Mouse (Mus musculus) brain, embryonic 14.5 days (tissue): ENCODE measurements around the gene Actr2. TPM values are rescaled to one million over a fixed set of nuclear protein-coding genes. Genes with fewer than 3 reads are reported as not detected.
A peak's percentile ranks its signal among the peaks of the same experiment; 100 is the strongest.
"Not testable (repeated sequence)": the region's sequence is repeated elsewhere in the genome, so short reads cannot be mapped to it uniquely, and the experiment has no call there.

Experiments
- DNase-seq: peaks from one replicate; pipeline ENCODE4 v3.0.0-alpha.2; 2011; ENCODE audit warnings: low read depth
- CTCF ChIP-seq: fragments of 200-500 bp; IDR thresholded peaks from 2 replicates; pipeline ENCODE4 v1.5.1; 2012; ENCODE audit warnings: inconsistent platforms, mild to moderate bottlenecking, moderate library complexity, borderline replicate concordance; ENCODE audit not compliant: insufficient read depth, insufficient read length; ENCODE audit errors: extremely low read depth
- POLR2A ChIP-seq: fragments of 200-500 bp; IDR thresholded peaks from 2 replicates; pipeline ENCODE4 v1.6.1; 2012; ENCODE audit warnings: mild to moderate bottlenecking, inconsistent platforms, borderline replicate concordance; ENCODE audit not compliant: poor library complexity, insufficient read depth, insufficient read length, severe bottlenecking; ENCODE audit errors: extremely low read depth
- polyA plus RNA-seq: library from polyadenylated mRNA; depleted of rRNA; stranded (reverse); fragments of >200 nt; gene quantifications from 2 replicates; pipeline ENCODE4 v1.2.3, GENCODE M21; 2012

The Actr2 gene
- polyA plus RNA-seq, 1 experiment = 113 TPM

GRCm38 (mm10) chr11:20034337-20034947, 78.3 kb downstream of the Actr2 start:
- DNase-seq = no peak
- TF ChIP-seq POLR2A = no peak
- no peak for TF ChIP-seq CTCF

GRCm38 (mm10) chr11:20033541-20034160, 79.1 kb downstream of the Actr2 start:
- no peak for DNase-seq
- no peak for TF ChIP-seq POLR2A
- no peak for TF ChIP-seq CTCF

GRCm38 (mm10) chr11:20031536-20031935, 81.2 kb downstream of the Actr2 start:
- peak; percentile 30 for DNase-seq
- TF ChIP-seq POLR2A (no peak), CTCF (peak; percentile 51; the same call in 1 of the 2 replicates)

- not testable (repeated sequence) for DNase-seq
These were observed 81.7 kb downstream of the Actr2 start for GRCm38 (mm10) chr11:20030973-20031372.

- DNase-seq = no peak
- TF ChIP-seq POLR2A (no peak), CTCF (no peak)
These were observed 83.7 kb downstream of the Actr2 start for GRCm38 (mm10) chr11:20029014-20029413.

- no peak for TF ChIP-seq CTCF
- no peak for TF ChIP-seq POLR2A
- no peak for DNase-seq
These were observed 84.3 kb downstream of the Actr2 start for GRCm38 (mm10) chr11:20028396-20028795.

GRCm38 (mm10) chr11:20027719-20028118, 85.0 kb downstream of the Actr2 start:
- DNase-seq = no peak

GRCm38 (mm10) chr11:20025899-20026298, 86.8 kb downstream of the Actr2 start:
- no peak for TF ChIP-seq CTCF
- no peak for TF ChIP-seq POLR2A
- DNase-seq = no peak

More at GRCm38 (mm10) chr11:20027719-20028118, 85.0 kb downstream of the Actr2 start:
- TF ChIP-seq POLR2A = no peak
- TF ChIP-seq CTCF = no peak

GRCm38 (mm10) chr11:20022911-20023482, 89.7 kb downstream of the Actr2 start:
- no peak for TF ChIP-seq POLR2A
- TF ChIP-seq CTCF = no peak
- DNase-seq = no peak

GRCm38 (mm10) chr11:20022462-20022861, 90.3 kb downstream of the Actr2 start:
- DNase-seq = no peak
- TF ChIP-seq CTCF (no peak), POLR2A (no peak)

GRCm38 (mm10) chr11:20020720-20021119, 92.0 kb downstream of the Actr2 start:
- no peak for DNase-seq

GRCm38 (mm10) chr11:20018905-20019304, 93.8 kb downstream of the Actr2 start:
- TF ChIP-seq POLR2A = no peak
- no peak for TF ChIP-seq CTCF

More at GRCm38 (mm10) chr11:20020720-20021119, 92.0 kb downstream of the Actr2 start:
- TF ChIP-seq CTCF (no peak), POLR2A (no peak)

More at GRCm38 (mm10) chr11:20018905-20019304, 93.8 kb downstream of the Actr2 start:
- no peak for DNase-seq
